In genomic region chr10:22274445-22275057, GRCm38 (mm10) we compare ENCODE assay signal across 9 mouse cellular contexts.
DNase-seq lines count a peak whose midpoint lies in the region; ATAC-seq lines count a peak whose summit lies in the region.
"Had no signal": no experiment of that assay in that cellular context is flagged by ENCODE, and none has a peak within 500 bp of the region (broad histone marks: within the 10 kb centered on the region; RNA-seq: fewer than 3 reads in every experiment).

No protein-coding gene starts in this region.

- no peak for DNase-seq in heart, adult 8-10 months (ENCODE audit: low spot score)
- peak; percentile 25 for DNase-seq in embryo, embryonic 10 days (ENCODE audit: low spot score)
- DNase-seq in frontal cortex, postnatal 25 days (ENCODE audit: low spot score in 2 of 2) = no peak
- DNase-seq in urinary bladder, postnatal 4 days (ENCODE audit: low spot score in 2 of 2) = no peak
- DNase-seq in spleen, adult 18-20 months = no peak
- DNase-seq: gastrocnemius, postnatal 14 days had no signal

- H3K4me2 ChIP-seq in heart, embryonic 11.5 days = peak overlapping the region; percentile 91
- H3K4me2 ChIP-seq in hindbrain, embryonic 15.5 days = peak overlapping the region; percentile 98
- H3K4me2 ChIP-seq in midbrain, embryonic 15.5 days = peak overlapping the region; percentile 92

- 4% methylated on average over 19 of the region's 19 CpGs for WGBS in heart, embryonic 11.5 days (ENCODE audit: insufficient replicate concordance)
- WGBS in hindbrain, embryonic 15.5 days = 10% methylated on average over 19 of the region's 19 CpGs
- 8% methylated on average over 19 of the region's 19 CpGs for WGBS in midbrain, embryonic 15.5 days

- H3K4me1 ChIP-seq in heart, embryonic 11.5 days (ENCODE audit: control insufficient read depth, insufficient read depth, low read length) = no peaks in the 10 kb centered on the region
- H3K4me1 ChIP-seq in hindbrain, embryonic 15.5 days (replicated peaks) = peaks cover 16% of the 10 kb centered on the region
- H3K4me1 ChIP-seq in midbrain, embryonic 15.5 days = peaks cover 15% of the 10 kb centered on the region

- no peak for ATAC-seq in heart, embryonic 11.5 days (replicated peaks; ENCODE audit: insufficient number of reproducible peaks, low FRiP score, low TSS enrichment)
- 0 out of 2 replicates have a peak, but pooled peaks have one; percentile 19 for ATAC-seq in hindbrain, embryonic 15.5 days (ENCODE audit: low FRiP score, low read depth)
- ATAC-seq in midbrain, embryonic 15.5 days (replicated peaks) = no peak

- H3K27ac ChIP-seq in heart, embryonic 11.5 days (ENCODE audit: low read depth, low read length) = no peak overlapping the region
- H3K27ac ChIP-seq in hindbrain, embryonic 15.5 days (replicated peaks) = no peak overlapping the region
- no peak overlapping the region for H3K27ac ChIP-seq in midbrain, embryonic 15.5 days

- H3K9me3 ChIP-seq in heart, embryonic 11.5 days (replicated peaks; ENCODE audit: control insufficient read depth, low read length) = no peaks in the 10 kb centered on the region
- H3K9me3 ChIP-seq in hindbrain, embryonic 15.5 days = no peaks in the 10 kb centered on the region
- no peaks in the 10 kb centered on the region for H3K9me3 ChIP-seq in midbrain, embryonic 15.5 days

- no peaks in the 10 kb centered on the region for H3K27me3 ChIP-seq in heart, embryonic 11.5 days (ENCODE audit: control insufficient read depth, insufficient read depth, low read length)
- H3K27me3 ChIP-seq in hindbrain, embryonic 15.5 days = peaks cover 16% of the 10 kb centered on the region; the same call in 1 of the 2 replicates
- peaks cover 11% of the 10 kb centered on the region; the same call in 1 of the 2 replicates for H3K27me3 ChIP-seq in midbrain, embryonic 15.5 days (replicated peaks)

- H3K9ac ChIP-seq in heart, embryonic 11.5 days (ENCODE audit: low read depth, low read length) = no peak overlapping the region
- no peak overlapping the region for H3K9ac ChIP-seq in hindbrain, embryonic 15.5 days
- no peak overlapping the region for H3K9ac ChIP-seq in midbrain, embryonic 15.5 days

- H3K4me3 ChIP-seq in heart, embryonic 11.5 days (ENCODE audit: low read depth, low read length) = peak overlapping the region; percentile 60
- peak overlapping the region; percentile 44 for H3K4me3 ChIP-seq in hindbrain, embryonic 15.5 days
- peak overlapping the region; percentile 45 for H3K4me3 ChIP-seq in midbrain, embryonic 15.5 days

- H3K36me3 ChIP-seq in heart, embryonic 11.5 days (ENCODE audit: control insufficient read depth, insufficient read depth, low read length) = no peaks in the 10 kb centered on the region
- no peaks in the 10 kb centered on the region for H3K36me3 ChIP-seq in hindbrain, embryonic 15.5 days
- H3K36me3 ChIP-seq in midbrain, embryonic 15.5 days (replicated peaks) = no peaks in the 10 kb centered on the region
